Mouse (Mus musculus): ENCODE measurements around the gene Pan2. TPM values are rescaled to one million over a fixed set of nuclear protein-coding genes. Genes with fewer than 3 reads are reported as not detected.
"Not testable (repeated sequence)": the region's sequence is repeated elsewhere in the genome, so short reads cannot be mapped to it uniquely, and the experiment has no call there.

Gene Pan2
- polyA plus RNA-seq, 1 experiment from 2014 or later, result 35.2 TPM

GRCm38 (mm10) chr10:128263393-128264310 is 39.5 kb upstream of the Pan2 start:
- Histone ChIP-seq H3K4me3 (ENCODE audit: low read depth, low read length) (no peak overlapping the region), H3K27me3 (ENCODE audit: control insufficient read depth, insufficient read depth, low read length) (no peaks in the 10 kb centered on the region), H3K4me1 (ENCODE audit: control insufficient read depth, insufficient read depth, low read length) (no peaks in the 10 kb centered on the region), H3K4me2 (ENCODE audit: low read depth) (no peak overlapping the region), H3K27ac (ENCODE audit: low read depth, low read length) (no peak overlapping the region), H3K36me3 (ENCODE audit: control insufficient read depth, insufficient read depth, low read length) (no peaks in the 10 kb centered on the region), H3K9me3 (ENCODE audit: control insufficient read depth, low read length) (no peaks in the 10 kb centered on the region), H3K9ac (ENCODE audit: low read length) (no peak overlapping the region)
- DNase-seq (ENCODE audit: low spot score), result no peak
- no peak for ATAC-seq (ENCODE audit: insufficient read depth, low FRiP score, low TSS enrichment)
- WGBS, result 78% methylated on average over 6 of the region's 6 CpGs

- 81% methylated on average over 6 of the region's 6 CpGs for WGBS
- no peaks in the 10 kb centered on the region for H3K4me1 ChIP-seq (ENCODE audit: control insufficient read depth, insufficient read depth, low read length)
- no peak within 1 kb of the TSS for H3K9ac ChIP-seq (ENCODE audit: low read length)
- H3K9me3 ChIP-seq (ENCODE audit: control insufficient read depth, low read length), result no peaks in the 10 kb centered on the region
- H3K36me3 ChIP-seq (ENCODE audit: control insufficient read depth, insufficient read depth, low read length), result no peaks in the 10 kb centered on the region
- H3K27ac ChIP-seq (ENCODE audit: low read depth, low read length), result no peak within 1 kb of the TSS
- DNase-seq (ENCODE audit: low spot score) (no peak), ATAC-seq (ENCODE audit: insufficient read depth, low FRiP score, low TSS enrichment) (no peak)
- H3K4me2 ChIP-seq (ENCODE audit: low read depth), result no peak within 1 kb of the TSS
- no peaks in the 10 kb centered on the region for H3K27me3 ChIP-seq (ENCODE audit: control insufficient read depth, insufficient read depth, low read length)
- H3K4me3 ChIP-seq (ENCODE audit: low read depth, low read length), result no peak within 1 kb of the TSS
These were observed 34.8 kb upstream of the Pan2 start, which contains the start of gene Apof for GRCm38 (mm10) chr10:128268371-128268770. Apof (plus strand) TSS chr10:128268671.

- no peak for DNase-seq (ENCODE audit: low spot score)
- Histone ChIP-seq H3K36me3 (ENCODE audit: control insufficient read depth, insufficient read depth, low read length) (no peaks in the 10 kb centered on the region), H3K9ac (ENCODE audit: low read length) (no peak overlapping the region), H3K27ac (ENCODE audit: low read depth, low read length) (no peak overlapping the region), H3K4me3 (ENCODE audit: low read depth, low read length) (no peak overlapping the region), H3K4me2 (ENCODE audit: low read depth) (no peak overlapping the region; the same call in 1 of the 2 replicates), H3K9me3 (ENCODE audit: control insufficient read depth, low read length) (no peaks in the 10 kb centered on the region), H3K4me1 (ENCODE audit: control insufficient read depth, insufficient read depth, low read length) (no peaks in the 10 kb centered on the region), H3K27me3 (ENCODE audit: control insufficient read depth, insufficient read depth, low read length) (no peaks in the 10 kb centered on the region)
- ATAC-seq (ENCODE audit: insufficient read depth, low FRiP score, low TSS enrichment), result no peak
- 88% methylated on average over 16 of the region's 16 CpGs for WGBS
These were observed 33.8 kb upstream of the Pan2 start for GRCm38 (mm10) chr10:128269206-128269910.

- peak; percentile 99 for ATAC-seq (ENCODE audit: insufficient read depth, low FRiP score, low TSS enrichment)
- no peaks in the 10 kb centered on the region for H3K27me3 ChIP-seq (ENCODE audit: control insufficient read depth, insufficient read depth, low read length)
- H3K36me3 ChIP-seq (ENCODE audit: control insufficient read depth, insufficient read depth, low read length), result no peaks in the 10 kb centered on the region
- peak within 1 kb of the TSS; percentile 76 for H3K4me3 ChIP-seq (ENCODE audit: low read depth, low read length)
- H3K4me2 ChIP-seq (ENCODE audit: low read depth), result peak within 1 kb of the TSS; percentile 57
- DNase-seq (ENCODE audit: low spot score), result peak; percentile 96
- H3K9me3 ChIP-seq (ENCODE audit: control insufficient read depth, low read length), result no peaks in the 10 kb centered on the region
- H3K4me1 ChIP-seq (ENCODE audit: control insufficient read depth, insufficient read depth, low read length), result no peaks in the 10 kb centered on the region
- peak within 1 kb of the TSS; percentile 60; the same call in 1 of the 2 replicates for H3K27ac ChIP-seq (ENCODE audit: low read depth, low read length)
- under 1% methylated on average over 43 of the region's 43 CpGs for WGBS
- H3K9ac ChIP-seq (ENCODE audit: low read length), result peak within 1 kb of the TSS; percentile 82
These were observed 32.8 kb upstream of the Pan2 start, which contains the start of gene Stat2 for GRCm38 (mm10) chr10:128270287-128270841. Stat2 (plus strand) TSS chr10:128270559.

GRCm38 (mm10) chr10:128270866-128271265 is 32.3 kb upstream of the Pan2 start:
- DNase-seq (ENCODE audit: low spot score) (no peak), ATAC-seq (ENCODE audit: insufficient read depth, low FRiP score, low TSS enrichment) (no peak)
- H3K36me3 ChIP-seq (ENCODE audit: control insufficient read depth, insufficient read depth, low read length), result no peaks in the 10 kb centered on the region
- no peaks in the 10 kb centered on the region for H3K27me3 ChIP-seq (ENCODE audit: control insufficient read depth, insufficient read depth, low read length)
- H3K9ac ChIP-seq (ENCODE audit: low read length), result peak overlapping the region; percentile 82
- WGBS, result 42% methylated on average over 7 of the region's 7 CpGs
- no peaks in the 10 kb centered on the region for H3K9me3 ChIP-seq (ENCODE audit: control insufficient read depth, low read length)
- peak overlapping the region; percentile 51 for H3K4me2 ChIP-seq (ENCODE audit: low read depth)
- peak overlapping the region; percentile 76 for H3K4me3 ChIP-seq (ENCODE audit: low read depth, low read length)
- peak overlapping the region; percentile 60; the same call in 1 of the 2 replicates for H3K27ac ChIP-seq (ENCODE audit: low read depth, low read length)
- no peaks in the 10 kb centered on the region for H3K4me1 ChIP-seq (ENCODE audit: control insufficient read depth, insufficient read depth, low read length)

GRCm38 (mm10) chr10:128271883-128272282 is 31.3 kb upstream of the Pan2 start:
- Histone ChIP-seq H3K4me3 (ENCODE audit: low read depth, low read length) (no peak overlapping the region), H3K4me2 (ENCODE audit: low read depth) (no peak overlapping the region)
- 68% methylated on average over 2 of the region's 2 CpGs for WGBS

GRCm38 (mm10) chr10:128272819-128273439 is 30.2 kb upstream of the Pan2 start:
- not testable (repeated sequence) for H3K27me3 ChIP-seq (ENCODE audit: control insufficient read depth, insufficient read depth, low read length); DNase-seq (ENCODE audit: low spot score); H3K36me3 ChIP-seq (ENCODE audit: control insufficient read depth, insufficient read depth, low read length); ATAC-seq (ENCODE audit: insufficient read depth, low FRiP score, low TSS enrichment); H3K4me2 ChIP-seq (ENCODE audit: low read depth); H3K27ac ChIP-seq (ENCODE audit: low read depth, low read length); H3K9ac ChIP-seq (ENCODE audit: low read length); H3K4me1 ChIP-seq (ENCODE audit: control insufficient read depth, insufficient read depth, low read length); H3K4me3 ChIP-seq (ENCODE audit: low read depth, low read length); H3K9me3 ChIP-seq (ENCODE audit: control insufficient read depth, low read length)
- 91% methylated on average over 4 of the region's 7 CpGs for WGBS

More at GRCm38 (mm10) chr10:128271883-128272282, 31.3 kb upstream of the Pan2 start:
- Histone ChIP-seq H3K9ac (ENCODE audit: low read length) (no peak overlapping the region), H3K9me3 (ENCODE audit: control insufficient read depth, low read length) (no peaks in the 10 kb centered on the region), H3K27ac (ENCODE audit: low read depth, low read length) (no peak overlapping the region), H3K4me1 (ENCODE audit: control insufficient read depth, insufficient read depth, low read length) (no peaks in the 10 kb centered on the region), H3K27me3 (ENCODE audit: control insufficient read depth, insufficient read depth, low read length) (no peaks in the 10 kb centered on the region), H3K36me3 (ENCODE audit: control insufficient read depth, insufficient read depth, low read length) (no peaks in the 10 kb centered on the region)
- ATAC-seq (ENCODE audit: insufficient read depth, low FRiP score, low TSS enrichment) (no peak), DNase-seq (ENCODE audit: low spot score) (no peak)

GRCm38 (mm10) chr10:128275374-128275773 is 27.8 kb upstream of the Pan2 start:
- not testable (repeated sequence) for H3K9ac ChIP-seq (ENCODE audit: low read length); H3K4me1 ChIP-seq (ENCODE audit: control insufficient read depth, insufficient read depth, low read length); H3K27ac ChIP-seq (ENCODE audit: low read depth, low read length); H3K27me3 ChIP-seq (ENCODE audit: control insufficient read depth, insufficient read depth, low read length); H3K4me2 ChIP-seq (ENCODE audit: low read depth); DNase-seq (ENCODE audit: low spot score); H3K9me3 ChIP-seq (ENCODE audit: control insufficient read depth, low read length); H3K36me3 ChIP-seq (ENCODE audit: control insufficient read depth, insufficient read depth, low read length); H3K4me3 ChIP-seq (ENCODE audit: low read depth, low read length); ATAC-seq (ENCODE audit: insufficient read depth, low FRiP score, low TSS enrichment)
- 80% methylated on average over 1 of the region's 1 CpGs for WGBS

All from neural tube, embryonic 11.5 days (tissue).